Comparison of ENCODE assay signal across 9 mouse cellular contexts in the genomic region with DNA sequence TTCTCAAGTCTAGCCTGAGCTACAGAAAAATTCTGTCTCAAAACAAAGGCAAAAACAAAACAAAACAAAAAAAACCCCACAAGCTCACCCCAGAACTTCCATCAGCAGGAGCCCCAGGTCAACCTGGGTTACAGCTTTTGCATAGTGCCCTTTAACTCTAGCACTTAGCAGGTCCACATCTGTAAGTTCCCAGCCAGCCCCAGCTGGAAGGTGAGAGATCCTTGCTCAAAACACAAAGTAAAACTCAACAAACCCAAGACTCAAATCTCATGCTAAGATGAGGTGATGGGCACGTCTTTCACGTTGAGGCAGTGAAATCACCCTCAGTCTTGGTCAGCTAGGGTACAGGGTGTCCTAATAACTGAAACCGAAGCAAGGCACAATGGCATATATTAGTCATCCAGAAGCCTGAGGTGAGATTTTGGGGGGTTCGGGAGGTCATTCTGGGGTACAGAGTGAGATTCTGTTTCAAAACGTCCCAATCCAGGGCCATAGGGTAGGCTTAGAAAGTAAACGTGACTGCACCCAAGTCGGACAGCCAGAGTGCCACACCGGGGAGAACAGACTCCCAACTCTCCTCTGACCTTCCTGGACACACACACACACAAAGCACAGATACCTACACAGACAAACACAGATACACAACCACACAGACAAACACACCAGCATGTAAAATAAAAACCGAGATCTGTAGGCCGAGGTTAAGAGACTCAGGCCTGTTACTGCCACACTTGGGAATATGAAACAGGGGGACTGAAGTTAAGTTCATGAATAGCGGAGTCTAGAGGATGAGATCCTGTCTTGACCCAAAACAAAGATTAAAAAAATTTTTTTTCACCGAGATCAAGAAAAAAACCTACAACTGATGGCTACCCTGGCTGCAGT. TPM values are rescaled to one million over a fixed set of nuclear protein-coding genes. Genes with fewer than 3 reads are reported as not detected.
DNase-seq lines count a peak whose midpoint lies in the region; ATAC-seq and TF ChIP-seq lines count a peak whose summit lies in the region.
"Had no signal": no experiment of that assay in that cellular context is flagged by ENCODE, and none has a peak within 500 bp of the region (broad histone marks: within the 10 kb centered on the region; RNA-seq: fewer than 3 reads in every experiment).

No protein-coding gene starts in this region.

- ATAC-seq in CD4-positive, CD25-positive, alpha-beta regulatory T cell, adult 4 months, result no peak
- ATAC-seq in limb, embryonic 13.5 days (ENCODE audit: low FRiP score, low read depth), result no peak
- ATAC-seq in stomach, embryonic 15.5 days (ENCODE audit: insufficient read depth, low FRiP score, low read depth), result no peak

- WGBS in thymus, adult 2 months, result 67% methylated on average over 12 of the region's 12 CpGs
- 73% methylated on average over 12 of the region's 12 CpGs for WGBS in limb, embryonic 13.5 days
- WGBS in stomach, embryonic 15.5 days, result 62% methylated on average over 12 of the region's 12 CpGs

- peak overlapping the region; percentile 75 for H3K4me2 ChIP-seq in limb, embryonic 13.5 days (replicated peaks)
- peak overlapping the region; percentile 54 for H3K4me2 ChIP-seq in stomach, embryonic 15.5 days

- TF ChIP-seq POLR2A in thymus, adult 2 months (IDR thresholded peaks at IDR 0.05; ENCODE audit: control insufficient read depth, extremely low read depth, insufficient read depth, low read length, poor library complexity), result no peak

- peak overlapping the region; percentile 81 for H3K27ac ChIP-seq in thymus, adult 2 months (ENCODE audit: control insufficient read depth, insufficient read depth, low read length)
- peak overlapping the region; percentile 94 for H3K27ac ChIP-seq in limb, embryonic 13.5 days
- peak overlapping the region; percentile 96 for H3K27ac ChIP-seq in stomach, embryonic 15.5 days

- H3K27me3 ChIP-seq in thymus, adult 2 months (ENCODE audit: control insufficient read depth, insufficient read depth, low read length), result no peaks in the 10 kb centered on the region
- H3K27me3 ChIP-seq in limb, embryonic 13.5 days, result no peaks in the 10 kb centered on the region
- H3K27me3 ChIP-seq in stomach, embryonic 15.5 days (replicated peaks), result no peaks in the 10 kb centered on the region

- H3K36me3 ChIP-seq in thymus, adult 2 months (ENCODE audit: control insufficient read depth, insufficient read depth, low read length), result no peaks in the 10 kb centered on the region
- peaks cover 6% of the 10 kb centered on the region; the same call in 1 of the 2 replicates for H3K36me3 ChIP-seq in limb, embryonic 13.5 days
- H3K36me3 ChIP-seq in stomach, embryonic 15.5 days, result peaks cover 1% of the 10 kb centered on the region; the same call in 1 of the 2 replicates

- H3K4me3 ChIP-seq in thymus, adult 2 months (ENCODE audit: control insufficient read depth, insufficient read depth, low read length), result peak overlapping the region; percentile 10; the same call in 1 of the 2 replicates
- H3K4me3 ChIP-seq in limb, embryonic 13.5 days, result peak overlapping the region; percentile 97
- H3K4me3 ChIP-seq in stomach, embryonic 15.5 days (replicated peaks), result peak overlapping the region; percentile 96

- H3K9ac ChIP-seq in limb, embryonic 13.5 days, result peak overlapping the region; percentile 66; the same call in 1 of the 2 replicates
- no peak overlapping the region; the same call in 1 of the 2 replicates for H3K9ac ChIP-seq in stomach, embryonic 15.5 days

- no peaks in the 10 kb centered on the region for H3K9me3 ChIP-seq in limb, embryonic 13.5 days
- no peaks in the 10 kb centered on the region for H3K9me3 ChIP-seq in stomach, embryonic 15.5 days

- peak; percentile 45 for DNase-seq in CD4-positive, CD25-positive, alpha-beta regulatory T cell, adult 2 months (ENCODE audit: low read depth, low spot score)
- DNase-seq in thymus, adult 2 months, result no peak
- DNase-seq in thymus, postnatal 0 days (ENCODE audit: low spot score), result no peak
- DNase-seq in frontal cortex, postnatal 10 days (ENCODE audit: low spot score in 2 of 2), result no peak
- DNase-seq in layer of hippocampus, adult 8-10 months (ENCODE audit: low spot score in 2 of 2), result no peak

- TF ChIP-seq CTCF in thymus, adult 2 months (IDR thresholded peaks at IDR 0.05; ENCODE audit: borderline replicate concordance, control insufficient read depth, extremely low read depth, insufficient read depth, low read length, poor library complexity), result no peak

- peaks cover 55% of the 10 kb centered on the region for H3K4me1 ChIP-seq in thymus, adult 2 months (replicated peaks; ENCODE audit: control insufficient read depth, insufficient read depth, low read length)
- peaks cover 64% of the 10 kb centered on the region for H3K4me1 ChIP-seq in limb, embryonic 13.5 days
- peaks cover 44% of the 10 kb centered on the region for H3K4me1 ChIP-seq in stomach, embryonic 15.5 days

RNA-seq across cellular contexts. Expression of a gene that starts 1.1 kb away (rescaled TPM):
- 10 to 100 TPM in 1 of 2 experiments, 1 to 10 TPM in 1; 7.6 to 23.3 TPM for polyA plus RNA-seq in CD4-positive, CD25-positive, alpha-beta regulatory T cell, adult 4 months (2017; shearing (Covaris generic))
- 540 and 792 TPM in 2 replicates for polyA plus RNA-seq in thymus, adult 2 months (2012; rRNA removed)
- 85.7 and 111 TPM in 2 replicates for polyA plus RNA-seq in thymus, postnatal 0 days (2015; fragmentation: Nextera tagmentation; extraction: Ambion mirVana)
- 57.3 and 61.1 TPM in 2 replicates for polyA plus RNA-seq in limb, embryonic 13.5 days (2015; fragmentation: Nextera tagmentation; extraction: Ambion mirVana)
- polyA plus RNA-seq in stomach, embryonic 15.5 days (2015; fragmentation: Nextera tagmentation; extraction: Ambion mirVana), result 84.4 and 84.6 TPM in 2 replicates
- total RNA-seq in layer of hippocampus, adult 8-10 months (2022), result 100 to 1,000 TPM; 149 to 190 (median 160) TPM

RNA-seq across cellular contexts. Expression of a gene that starts 5.6 kb away (rescaled TPM):
- polyA plus RNA-seq in CD4-positive, CD25-positive, alpha-beta regulatory T cell, adult 4 months (2017; shearing (Covaris generic)), result under 1 TPM in 1 of 2 experiments, not detected in 1; 0.07 TPM
- 0.19 and 0.28 TPM in 2 replicates for polyA plus RNA-seq in thymus, adult 2 months (2012; rRNA removed)
- 0.04 and 0.06 TPM in 2 replicates for polyA plus RNA-seq in thymus, postnatal 0 days (2015; fragmentation: Nextera tagmentation; extraction: Ambion mirVana)
- polyA plus RNA-seq in limb, embryonic 13.5 days (2015; fragmentation: Nextera tagmentation; extraction: Ambion mirVana), result not detected in 2 replicates
- 0.04 TPM in 1 of 2 replicates, not detected in the other for polyA plus RNA-seq in stomach, embryonic 15.5 days (2015; fragmentation: Nextera tagmentation; extraction: Ambion mirVana)
- under 1 TPM in 2 of 4 experiments, not detected in 2; 0.14 to 0.16 TPM for total RNA-seq in layer of hippocampus, adult 8-10 months (2022)
- total RNA-seq: common myeloid progenitor, adult 5-6 weeks had no signal

RNA-seq across cellular contexts. Expression of a gene that starts 20.7 kb away (rescaled TPM):
- polyA plus RNA-seq in CD4-positive, CD25-positive, alpha-beta regulatory T cell, adult 4 months (2017; shearing (Covaris generic)), result not detected
- 0.48 and 0.50 TPM in 2 replicates for polyA plus RNA-seq in thymus, adult 2 months (2012; rRNA removed)
- polyA plus RNA-seq in thymus, postnatal 0 days (2015; fragmentation: Nextera tagmentation; extraction: Ambion mirVana), result 0.29 and 0.32 TPM in 2 replicates
- not detected in 2 replicates for polyA plus RNA-seq in limb, embryonic 13.5 days (2015; fragmentation: Nextera tagmentation; extraction: Ambion mirVana)
- polyA plus RNA-seq in stomach, embryonic 15.5 days (2015; fragmentation: Nextera tagmentation; extraction: Ambion mirVana), result 1.1 and 1.9 TPM in 2 replicates
- not detected for total RNA-seq in layer of hippocampus, adult 8-10 months (2022)
- total RNA-seq: common myeloid progenitor, adult 5-6 weeks had no signal

RNA-seq across cellular contexts. Expression of a gene that starts 24.6 kb away (rescaled TPM):
- 10 to 100 TPM; 86.8 to 94.5 TPM for polyA plus RNA-seq in CD4-positive, CD25-positive, alpha-beta regulatory T cell, adult 4 months (2017; shearing (Covaris generic))
- 192 and 199 TPM in 2 replicates for polyA plus RNA-seq in thymus, adult 2 months (2012; rRNA removed)
- 333 and 377 TPM in 2 replicates for polyA plus RNA-seq in thymus, postnatal 0 days (2015; fragmentation: Nextera tagmentation; extraction: Ambion mirVana)
- 240 and 246 TPM in 2 replicates for polyA plus RNA-seq in limb, embryonic 13.5 days (2015; fragmentation: Nextera tagmentation; extraction: Ambion mirVana)
- 271 and 297 TPM in 2 replicates for polyA plus RNA-seq in stomach, embryonic 15.5 days (2015; fragmentation: Nextera tagmentation; extraction: Ambion mirVana)
- 10 to 100 TPM; 57.1 to 66.2 (median 64.1) TPM for total RNA-seq in layer of hippocampus, adult 8-10 months (2022)

RNA-seq across cellular contexts. Expression of a gene that starts 25.9 kb away (rescaled TPM):
- polyA plus RNA-seq in CD4-positive, CD25-positive, alpha-beta regulatory T cell, adult 4 months (2017; shearing (Covaris generic)), result under 1 TPM; 0.66 to 0.94 TPM
- polyA plus RNA-seq in thymus, adult 2 months (2012; rRNA removed), result 4.9 and 6.2 TPM in 2 replicates
- polyA plus RNA-seq in thymus, postnatal 0 days (2015; fragmentation: Nextera tagmentation; extraction: Ambion mirVana), result 0.28 and 0.35 TPM in 2 replicates
- polyA plus RNA-seq in limb, embryonic 13.5 days (2015; fragmentation: Nextera tagmentation; extraction: Ambion mirVana), result 0.04 and 0.06 TPM in 2 replicates
- polyA plus RNA-seq in stomach, embryonic 15.5 days (2015; fragmentation: Nextera tagmentation; extraction: Ambion mirVana), result 0.45 and 0.50 TPM in 2 replicates
- 1 to 10 TPM; 1.1 to 2.9 (median 1.5) TPM for total RNA-seq in layer of hippocampus, adult 8-10 months (2022)

Comparison
In these comparisons a context has a peak if more than half of its experiments do, and no peak if none do; other contexts are left out.
1. H3K4me3 ChIP-seq: peak in every context shown above with its lines; median percentile 97 in limb, embryonic 13.5 days; 96 in stomach, embryonic 15.5 days; 10 in thymus, adult 2 months.